Mouse (Mus musculus) G1E (cell line): ENCODE data around the gene Tcp11l2.

Experiments
- CTCF ChIP-seq: IDR thresholded peaks from 2 replicates; pipeline ENCODE4 v1.5.1; 2012; ENCODE audit warnings: low read depth, low read length, inconsistent platforms, mixed read lengths
- TAL1 ChIP-seq: conservative IDR thresholded peaks from 2 replicates; pipeline ENCODE4 v1.6.1; 2012; ENCODE audit warnings: low read depth, low read length, inconsistent platforms, mixed read lengths

GRCm38 (mm10) chr10:84571052-84571639 lies 5.3 kb upstream of the Tcp11l2 start:
- TF ChIP-seq CTCF (no peak), TAL1 (no peak)
